Mouse (Mus musculus) midbrain, embryonic 10.5 days (tissue): ENCODE results near the gene Osbp. TPM values are rescaled to one million over a fixed set of nuclear protein-coding genes. Genes with fewer than 3 reads are reported as not detected.

Experiments used
- DNase-seq: peaks from one replicate; pipeline ENCODE4 v3.0.0-alpha.2; 2017; ENCODE audit warnings: low spot score
- H3K27ac ChIP-seq: fragments of 300-500 bp; sonication (generic); replicated peaks from 2 replicates; pipeline ENCODE4 v1.5.1; 2016; ENCODE audit warnings: mild to moderate bottlenecking
- H3K27me3 ChIP-seq: fragments of 300-500 bp; sonication (generic); 2 replicates; pipeline ENCODE4 v1.6.1; 2016; ENCODE audit warnings: low read depth, mild to moderate bottlenecking; ENCODE audit not compliant: poor library complexity, severe bottlenecking
- H3K36me3 ChIP-seq: fragments of 300-500 bp; sonication (generic); 2 replicates; pipeline ENCODE4 v1.6.1; 2016; ENCODE audit warnings: mild to moderate bottlenecking, moderate library complexity
- H3K4me1 ChIP-seq: fragments of 300-500 bp; sonication (generic); 2 replicates; pipeline ENCODE4 v1.6.1; 2016
- H3K4me3 ChIP-seq: fragments of 300-500 bp; sonication (generic); 2 replicates; pipeline ENCODE4 v1.5.1; 2016; ENCODE audit warnings: mild to moderate bottlenecking, moderate library complexity
- H3K9me3 ChIP-seq: fragments of 300-500 bp; sonication (generic); replicated peaks from 2 replicates; pipeline ENCODE4 v1.6.1; 2016; ENCODE audit warnings: mild to moderate bottlenecking
- WGBS: fragments of 180-500 bp; shearing (Covaris S2); methylation state at CpG from one replicate; pipeline ENCODE4 v1.1.7; 2016; 5-methylcytosine and 5-hydroxymethylcytosine counted together
- polyA plus RNA-seq: library from polyadenylated mRNA; unstranded; fragments of >200 nt; fragmentation: Nextera tagmentation; extraction: Ambion mirVana; gene quantifications from 2 replicates; pipeline ENCODE4 v1.2.1, GENCODE M21; 2016

Gene Osbp
- polyA plus RNA-seq, 1 experiment from 2014 or later, result 2.7 TPM

- peaks cover 56% of the 10 kb centered on the region for H3K36me3 ChIP-seq
- no peak for DNase-seq
- no peak overlapping the region for H3K4me3 ChIP-seq
- H3K27me3 ChIP-seq, result no peaks in the 10 kb centered on the region
- no peaks in the 10 kb centered on the region for H3K4me1 ChIP-seq
- 87% methylated on average over 6 of the region's 6 CpGs for WGBS
- no peak overlapping the region for H3K27ac ChIP-seq
- no peaks in the 10 kb centered on the region for H3K9me3 ChIP-seq
These were observed 29.1 kb downstream of the Osbp start for GRCm38 (mm10) chr19:11994703-11995431.

DNA sequence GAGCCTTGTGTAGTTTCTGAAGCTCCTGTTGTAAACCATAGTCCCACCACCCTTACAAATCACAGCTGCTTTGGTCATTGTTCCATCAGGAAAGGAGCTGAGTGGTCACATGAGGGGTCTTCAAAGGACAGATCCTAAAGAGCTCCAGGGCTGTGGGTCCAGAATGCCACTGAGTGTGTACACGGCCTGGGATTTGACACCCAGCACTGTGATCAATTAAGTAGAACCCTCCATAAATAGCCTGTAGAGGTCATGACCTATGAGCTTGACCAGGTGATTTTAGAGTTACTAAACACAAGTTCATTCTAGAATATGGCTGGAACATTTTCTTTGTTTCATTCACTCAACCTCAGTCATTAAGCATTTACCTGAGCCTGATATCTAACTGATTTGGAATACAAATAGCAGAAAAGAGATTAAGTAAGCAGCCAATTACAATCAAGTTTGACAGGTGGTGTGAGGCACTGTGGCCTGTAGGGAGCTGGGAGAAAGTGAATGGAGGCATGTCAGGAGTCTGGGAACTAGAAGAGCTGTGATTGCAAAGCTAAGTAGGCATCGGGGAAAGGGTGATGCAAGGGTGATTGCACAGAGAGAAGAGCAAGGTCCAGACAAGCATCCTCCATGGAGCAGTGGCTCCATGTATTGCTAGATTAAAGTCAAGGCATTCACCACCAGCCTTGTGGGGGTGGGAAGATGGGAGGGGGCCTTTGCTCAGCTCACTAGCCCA is 30.1 kb downstream of the Osbp start:
- 79% methylated on average over 2 of the region's 2 CpGs for WGBS
- H3K27me3 ChIP-seq, result no peaks in the 10 kb centered on the region
- H3K36me3 ChIP-seq, result peaks cover 46% of the 10 kb centered on the region
- H3K27ac ChIP-seq, result no peak overlapping the region
- H3K9me3 ChIP-seq, result no peaks in the 10 kb centered on the region
- DNase-seq, result no peak
- H3K4me3 ChIP-seq, result no peak overlapping the region
- H3K4me1 ChIP-seq, result no peaks in the 10 kb centered on the region

GRCm38 (mm10) chr19:12001686-12002085 is 35.9 kb downstream of the Osbp start:
- Histone ChIP-seq H3K27ac (no peak overlapping the region), H3K36me3 (no peaks in the 10 kb centered on the region), H3K4me3 (no peak overlapping the region; the same call in 1 of the 2 replicates), H3K4me1 (peaks cover 12% of the 10 kb centered on the region), H3K27me3 (no peaks in the 10 kb centered on the region), H3K9me3 (no peaks in the 10 kb centered on the region)
- no peak for DNase-seq
- 22% methylated on average over 3 of the region's 3 CpGs for WGBS

- H3K36me3 ChIP-seq, result no peaks in the 10 kb centered on the region
- DNase-seq, result peak; percentile 73
- peaks cover 17% of the 10 kb centered on the region for H3K4me1 ChIP-seq
- H3K27ac ChIP-seq, result no peak overlapping the region
- 1% methylated on average over 11 of the region's 11 CpGs for WGBS
- H3K4me3 ChIP-seq, result peak overlapping the region; percentile 41
- H3K27me3 ChIP-seq, result no peaks in the 10 kb centered on the region; the same call in 1 of the 2 replicates
- H3K9me3 ChIP-seq, result no peaks in the 10 kb centered on the region
These were observed 36.4 kb downstream of the Osbp start for GRCm38 (mm10) chr19:12002125-12002524.

- WGBS, result 57% methylated on average over 14 of the region's 14 CpGs
- peaks cover 24% of the 10 kb centered on the region for H3K4me1 ChIP-seq
- DNase-seq, result peak; percentile 18
- no peaks in the 10 kb centered on the region for H3K36me3 ChIP-seq
- no peaks in the 10 kb centered on the region; the same call in 1 of the 2 replicates for H3K27me3 ChIP-seq
- peak overlapping the region; percentile 41 for H3K4me3 ChIP-seq
- no peak overlapping the region for H3K27ac ChIP-seq
- no peaks in the 10 kb centered on the region for H3K9me3 ChIP-seq
These were observed 37.0 kb downstream of the Osbp start for GRCm38 (mm10) chr19:12002791-12003190.

- Histone ChIP-seq H3K27me3 (no peaks in the 10 kb centered on the region; the same call in 1 of the 2 replicates), H3K4me3 (no peak overlapping the region), H3K36me3 (no peaks in the 10 kb centered on the region), H3K27ac (no peak overlapping the region), H3K4me1 (peaks cover 27% of the 10 kb centered on the region), H3K9me3 (no peaks in the 10 kb centered on the region)
- WGBS, result 86% methylated on average over 2 of the region's 2 CpGs
- DNase-seq, result no peak
These were observed 37.8 kb downstream of the Osbp start for GRCm38 (mm10) chr19:12003568-12003967.

- WGBS, result 65% methylated on average over 9 of the region's 9 CpGs
- DNase-seq, result no peak
- no peaks in the 10 kb centered on the region for H3K36me3 ChIP-seq
These were observed 38.7 kb downstream of the Osbp start for GRCm38 (mm10) chr19:12004216-12005008.

GRCm38 (mm10) chr19:12005376-12006360 is 39.9 kb downstream of the Osbp start:
- Histone ChIP-seq H3K4me1 (peaks cover 33% of the 10 kb centered on the region), H3K4me3 (peak overlapping the region; percentile 67), H3K36me3 (no peaks in the 10 kb centered on the region), H3K27me3 (no peaks in the 10 kb centered on the region; the same call in 1 of the 2 replicates), H3K9me3 (no peaks in the 10 kb centered on the region), H3K27ac (peak overlapping the region; percentile 75)
- WGBS, result under 1% methylated on average over 41 of the region's 41 CpGs
- DNase-seq, result peak; percentile 91

More at GRCm38 (mm10) chr19:12004216-12005008, 38.7 kb downstream of the Osbp start:
- Histone ChIP-seq H3K9me3 (no peaks in the 10 kb centered on the region), H3K4me1 (peaks cover 33% of the 10 kb centered on the region), H3K27me3 (no peaks in the 10 kb centered on the region; the same call in 1 of the 2 replicates), H3K4me3 (peak overlapping the region; percentile 67), H3K27ac (no peak overlapping the region)

- Histone ChIP-seq H3K4me1 (peaks cover 33% of the 10 kb centered on the region), H3K27me3 (no peaks in the 10 kb centered on the region; the same call in 1 of the 2 replicates), H3K4me3 (peak overlapping the region; percentile 67), H3K9me3 (no peaks in the 10 kb centered on the region), H3K36me3 (no peaks in the 10 kb centered on the region), H3K27ac (0 out of 2 replicates have a peak overlapping the region, but pooled peaks have one; percentile 28)
- WGBS, result under 1% methylated on average over 17 of the region's 17 CpGs
- peak; percentile 43 for DNase-seq
These were observed 40.7 kb downstream of the Osbp start for GRCm38 (mm10) chr19:12006361-12006947.

DNA sequence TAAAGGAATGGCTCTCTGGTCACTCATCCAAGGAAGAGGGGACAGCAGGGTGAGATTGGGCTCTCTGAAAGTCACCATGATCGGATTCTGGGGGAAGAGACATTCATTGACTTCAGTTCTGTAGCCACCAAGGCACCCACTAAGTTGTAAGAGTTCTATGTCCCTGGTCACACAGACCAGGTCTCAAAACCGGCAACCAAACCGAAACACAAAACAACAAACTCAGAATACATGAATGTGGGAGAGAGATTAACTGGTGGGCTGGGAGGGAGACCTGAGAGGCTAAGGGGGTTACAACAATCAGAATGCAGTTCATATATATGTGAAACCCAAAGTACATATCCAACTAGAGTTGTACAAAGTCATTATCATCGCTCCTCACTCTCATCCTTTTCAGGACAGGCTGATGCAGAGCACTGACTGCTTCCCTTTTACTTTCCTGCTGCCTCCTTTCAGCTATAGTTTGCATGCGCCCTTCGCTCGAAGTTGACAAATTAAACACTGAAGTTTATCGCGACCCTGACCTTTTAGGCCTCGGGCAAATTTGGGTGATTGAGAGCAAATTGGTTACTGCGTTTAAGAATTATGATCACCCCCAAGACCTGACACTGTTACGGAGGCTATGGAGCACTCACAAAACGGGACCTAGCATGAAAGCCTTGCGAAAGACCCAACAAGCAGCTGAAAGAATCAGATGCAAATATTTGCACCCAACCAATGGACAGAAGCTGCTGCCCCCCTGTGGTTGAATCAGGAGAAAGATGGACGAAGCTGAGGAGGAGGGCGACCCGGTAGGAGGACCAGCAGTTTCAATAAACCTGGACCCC is 41.6 kb downstream of the Osbp start:
- peak overlapping the region; percentile 67 for H3K4me3 ChIP-seq
- no peaks in the 10 kb centered on the region for H3K9me3 ChIP-seq
- no peaks in the 10 kb centered on the region for H3K36me3 ChIP-seq
- H3K4me1 ChIP-seq, result peaks cover 31% of the 10 kb centered on the region
- WGBS, result 8% methylated on average over 17 of the region's 17 CpGs
- no peak overlapping the region for H3K27ac ChIP-seq
- H3K27me3 ChIP-seq, result no peaks in the 10 kb centered on the region; the same call in 1 of the 2 replicates
- DNase-seq, result peak; percentile 70
